Mouse (Mus musculus): ENCODE data around the gene Ipo5. TPM values are rescaled to one million over a fixed set of nuclear protein-coding genes. Genes with fewer than 3 reads are reported as not detected.

Gene Ipo5
- polyA plus RNA-seq, 1 experiment from 2014 or later: 84.9 TPM

DNA sequence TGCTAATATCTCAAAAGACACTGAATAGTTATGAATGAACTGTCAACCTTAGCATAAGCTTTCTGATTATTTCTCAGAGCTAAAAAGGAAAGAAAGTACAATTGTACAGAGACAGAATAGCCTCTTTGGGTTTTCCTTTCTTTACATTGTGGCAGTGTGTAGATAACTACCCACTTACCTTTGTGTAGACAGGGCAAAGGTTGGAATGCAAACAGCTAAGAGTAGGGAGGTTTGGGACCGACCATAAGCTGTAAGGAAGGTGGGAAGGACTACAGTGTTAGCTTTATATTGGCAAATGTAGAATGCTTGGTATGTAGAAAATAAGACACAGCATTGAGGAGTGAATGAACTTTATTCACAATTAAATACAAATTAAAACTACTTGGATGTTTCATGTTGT lies 26.1 kb downstream of the Ipo5 start:
- ATAC-seq: no peak
- Histone ChIP-seq H3K4me1 (replicated peaks; ENCODE audit: control insufficient read depth, insufficient read depth, low read length) (no peaks in the 10 kb centered on the region), H3K4me2 (ENCODE audit: low read length) (no peak overlapping the region), H3K36me3 (ENCODE audit: control insufficient read depth, insufficient read depth) (peaks cover 29% of the 10 kb centered on the region), H3K27ac (ENCODE audit: low read length) (no peak overlapping the region), H3K4me3 (replicated peaks; ENCODE audit: low read length) (no peak overlapping the region), H3K9me3 (ENCODE audit: control insufficient read depth, low read length) (no peaks in the 10 kb centered on the region), H3K27me3 (replicated peaks; ENCODE audit: control insufficient read depth, insufficient read depth, low read length) (no peaks in the 10 kb centered on the region), H3K9ac (replicated peaks; ENCODE audit: low read depth, low read length) (no peak overlapping the region)
- WGBS: 79% methylated on average over 1 of the region's 1 CpGs

DNA sequence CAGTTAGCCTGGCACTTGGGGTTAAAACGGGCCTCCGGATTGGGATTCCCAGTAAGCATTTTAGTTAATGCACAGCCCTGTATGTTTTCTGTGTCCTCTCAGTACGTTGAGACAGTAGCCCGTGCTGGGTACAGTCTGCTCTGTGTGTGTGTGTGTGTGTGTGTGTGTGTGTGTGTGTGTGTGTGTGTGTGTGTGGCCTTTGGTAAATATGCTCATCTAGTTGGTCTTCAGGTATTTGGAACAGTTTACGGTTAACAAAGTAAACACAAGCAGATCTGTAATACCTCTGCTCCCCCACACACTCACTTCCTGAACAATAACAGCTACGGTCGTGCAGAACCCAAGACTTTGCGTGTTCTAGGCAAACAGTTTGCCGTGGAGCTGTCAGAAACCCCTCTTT lies 31.8 kb downstream of the Ipo5 start:
- H3K27me3 ChIP-seq (replicated peaks; ENCODE audit: control insufficient read depth, insufficient read depth, low read length): no peaks in the 10 kb centered on the region
- no peak overlapping the region for H3K9ac ChIP-seq (replicated peaks; ENCODE audit: low read depth, low read length)
- peaks cover 33% of the 10 kb centered on the region for H3K36me3 ChIP-seq (ENCODE audit: control insufficient read depth, insufficient read depth)
- no peak for ATAC-seq
- no peaks in the 10 kb centered on the region for H3K9me3 ChIP-seq (ENCODE audit: control insufficient read depth, low read length)
- H3K4me1 ChIP-seq (replicated peaks; ENCODE audit: control insufficient read depth, insufficient read depth, low read length): peaks cover 6% of the 10 kb centered on the region
- WGBS: 89% methylated on average over 9 of the region's 9 CpGs
- H3K4me3 ChIP-seq (replicated peaks; ENCODE audit: low read length): no peak overlapping the region
- H3K27ac ChIP-seq (ENCODE audit: low read length): no peak overlapping the region
- no peak overlapping the region for H3K4me2 ChIP-seq (ENCODE audit: low read length)

DNA sequence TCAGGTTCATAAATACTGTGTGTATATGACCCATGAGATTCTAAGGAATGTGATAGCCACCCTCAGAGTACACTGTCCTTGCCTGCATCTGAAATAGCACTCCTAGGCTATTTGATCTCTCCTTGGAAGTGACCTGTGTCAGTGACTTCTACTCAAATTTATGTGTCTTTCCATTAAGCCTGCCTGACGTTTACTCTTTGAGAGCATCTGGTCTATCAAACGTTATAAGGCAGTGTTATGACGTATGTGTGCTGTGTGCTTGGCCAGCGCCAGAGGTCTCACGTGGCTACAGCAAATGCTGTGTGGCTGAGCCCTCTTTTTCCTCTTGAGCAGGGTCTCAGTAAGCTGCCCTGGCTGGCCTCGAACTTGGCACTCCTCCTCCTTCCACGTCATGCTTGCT lies 34.1 kb downstream of the Ipo5 start:
- peaks cover 35% of the 10 kb centered on the region for H3K36me3 ChIP-seq (ENCODE audit: control insufficient read depth, insufficient read depth)
- H3K4me1 ChIP-seq (replicated peaks; ENCODE audit: control insufficient read depth, insufficient read depth, low read length): peaks cover 9% of the 10 kb centered on the region

DNA sequence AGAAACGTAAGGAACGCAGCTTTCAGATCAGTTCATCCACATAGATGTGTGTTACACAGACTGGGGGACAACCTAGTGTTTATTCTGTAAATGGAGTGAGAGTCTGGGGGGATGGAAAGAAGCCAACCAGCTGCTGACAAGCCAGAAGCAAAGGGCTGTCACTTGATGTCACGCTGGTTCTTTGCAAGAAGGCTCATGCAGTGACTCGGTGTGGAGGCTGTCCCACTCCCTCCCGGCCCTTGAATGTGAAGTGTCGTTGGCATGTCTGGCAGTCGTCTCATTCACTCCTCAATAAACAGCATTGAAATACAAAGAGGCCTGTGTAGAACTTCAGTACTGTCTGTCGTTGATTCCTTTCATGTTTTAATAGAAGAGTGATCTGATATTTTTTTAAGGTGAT lies 36.1 kb downstream of the Ipo5 start:
- 33% methylated on average over 8 of the region's 8 CpGs for WGBS
- Histone ChIP-seq H3K36me3 (ENCODE audit: control insufficient read depth, insufficient read depth) (peaks cover 25% of the 10 kb centered on the region), H3K9me3 (ENCODE audit: control insufficient read depth, low read length) (0 out of 2 replicates have a peak, but pooled peaks cover 5% of the 10 kb centered on the region), H3K4me1 (replicated peaks; ENCODE audit: control insufficient read depth, insufficient read depth, low read length) (peaks cover 9% of the 10 kb centered on the region), H3K4me2 (ENCODE audit: low read length) (no peak overlapping the region), H3K4me3 (replicated peaks; ENCODE audit: low read length) (no peak overlapping the region), H3K27ac (ENCODE audit: low read length) (peak overlapping the region; percentile 60), H3K9ac (replicated peaks; ENCODE audit: low read depth, low read length) (no peak overlapping the region), H3K27me3 (replicated peaks; ENCODE audit: control insufficient read depth, insufficient read depth, low read length) (no peaks in the 10 kb centered on the region)
- ATAC-seq: peak; percentile 76

More for the DNA sequence above, 34.1 kb downstream of the Ipo5 start:
- Histone ChIP-seq H3K9ac (replicated peaks; ENCODE audit: low read depth, low read length) (no peak overlapping the region), H3K4me3 (replicated peaks; ENCODE audit: low read length) (no peak overlapping the region), H3K4me2 (ENCODE audit: low read length) (no peak overlapping the region), H3K9me3 (ENCODE audit: control insufficient read depth, low read length) (0 out of 2 replicates have a peak, but pooled peaks cover 4% of the 10 kb centered on the region), H3K27ac (ENCODE audit: low read length) (no peak overlapping the region), H3K27me3 (replicated peaks; ENCODE audit: control insufficient read depth, insufficient read depth, low read length) (no peaks in the 10 kb centered on the region)
- ATAC-seq: no peak
- 82% methylated on average over 7 of the region's 7 CpGs for WGBS

DNA sequence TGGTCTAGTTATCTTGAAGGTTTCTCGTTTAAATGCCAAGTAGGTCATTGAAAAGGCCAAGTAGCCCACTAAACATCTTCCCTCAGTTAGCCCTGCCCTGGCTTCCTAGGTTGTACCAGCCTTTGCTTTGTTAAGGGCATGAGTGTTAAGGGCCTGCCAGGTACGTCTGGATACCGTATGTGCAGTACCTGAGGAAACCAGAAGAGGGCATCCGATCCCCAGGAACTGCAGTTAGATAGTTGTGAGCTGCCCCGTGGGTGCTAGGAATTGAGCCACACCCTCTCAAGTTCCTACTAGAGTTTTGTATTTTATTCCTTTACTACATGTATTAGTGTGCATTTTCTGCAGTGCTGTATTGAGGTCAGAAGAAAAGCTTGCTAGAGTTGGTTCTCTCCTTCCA lies 38.0 kb downstream of the Ipo5 start:
- H3K36me3 ChIP-seq (ENCODE audit: control insufficient read depth, insufficient read depth): peaks cover 13% of the 10 kb centered on the region
- H3K27me3 ChIP-seq (replicated peaks; ENCODE audit: control insufficient read depth, insufficient read depth, low read length): no peaks in the 10 kb centered on the region
- 94% methylated on average over 5 of the region's 5 CpGs for WGBS
- H3K9ac ChIP-seq (replicated peaks; ENCODE audit: low read depth, low read length): no peak overlapping the region
- ATAC-seq: no peak
- 0 out of 2 replicates have a peak, but pooled peaks cover 6% of the 10 kb centered on the region for H3K9me3 ChIP-seq (ENCODE audit: control insufficient read depth, low read length)
- H3K4me1 ChIP-seq (replicated peaks; ENCODE audit: control insufficient read depth, insufficient read depth, low read length): peaks cover 9% of the 10 kb centered on the region
- no peak overlapping the region for H3K4me2 ChIP-seq (ENCODE audit: low read length)
- H3K4me3 ChIP-seq (replicated peaks; ENCODE audit: low read length): no peak overlapping the region
- no peak overlapping the region for H3K27ac ChIP-seq (ENCODE audit: low read length)

DNA sequence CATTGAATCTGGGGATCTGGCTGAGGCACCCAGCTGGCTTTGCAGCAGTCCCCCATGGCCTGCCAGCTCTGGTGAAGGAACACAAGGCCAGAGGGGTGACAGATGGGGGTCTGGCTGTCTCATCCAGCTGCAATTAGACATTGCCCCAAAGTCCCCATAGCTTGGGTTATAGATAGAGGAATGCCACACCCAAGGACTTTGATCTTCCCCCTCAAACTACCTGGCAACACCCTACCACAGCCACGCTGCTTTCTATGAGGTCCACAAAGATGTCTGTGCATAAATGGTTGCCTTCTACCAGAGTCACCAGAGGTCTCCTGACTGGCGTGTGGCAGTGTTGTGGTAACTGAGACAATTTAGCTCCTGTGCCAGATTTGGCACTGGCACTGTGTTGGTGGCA lies 39.0 kb downstream of the Ipo5 start:
- peaks cover 9% of the 10 kb centered on the region for H3K4me1 ChIP-seq (replicated peaks; ENCODE audit: control insufficient read depth, insufficient read depth, low read length)
- H3K27ac ChIP-seq (ENCODE audit: low read length): no peak overlapping the region
- WGBS: 90% methylated on average over 2 of the region's 2 CpGs
- no peak overlapping the region for H3K9ac ChIP-seq (replicated peaks; ENCODE audit: low read depth, low read length)
- H3K4me2 ChIP-seq (ENCODE audit: low read length): no peak overlapping the region
- ATAC-seq: no peak
- H3K4me3 ChIP-seq (replicated peaks; ENCODE audit: low read length): no peak overlapping the region
- no peaks in the 10 kb centered on the region for H3K27me3 ChIP-seq (replicated peaks; ENCODE audit: control insufficient read depth, insufficient read depth, low read length)
- H3K36me3 ChIP-seq (ENCODE audit: control insufficient read depth, insufficient read depth): peaks cover 7% of the 10 kb centered on the region
- H3K9me3 ChIP-seq (ENCODE audit: control insufficient read depth, low read length): 0 out of 2 replicates have a peak, but pooled peaks cover 6% of the 10 kb centered on the region

DNA sequence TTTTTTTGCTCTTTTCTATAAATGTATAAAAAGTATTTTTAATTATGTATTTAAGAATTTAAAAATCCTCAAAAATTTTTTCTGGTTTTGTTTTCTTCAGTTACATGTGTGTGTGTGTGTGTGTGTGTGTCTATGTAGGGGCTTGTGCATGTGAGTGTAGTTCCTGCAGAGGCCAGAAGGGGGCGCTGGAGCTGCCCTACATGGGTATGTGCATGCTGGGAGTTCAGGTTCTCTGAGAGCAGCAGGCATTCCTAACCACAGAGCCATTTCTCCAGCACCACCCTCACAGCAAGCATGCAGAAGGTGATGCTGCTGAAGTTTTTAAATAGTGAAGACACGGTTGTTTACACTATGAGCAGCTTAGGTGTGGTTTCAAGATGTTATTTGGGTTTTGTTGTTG lies 41.4 kb downstream of the Ipo5 start:
- no peak overlapping the region for H3K27ac ChIP-seq (ENCODE audit: low read length)
- H3K27me3 ChIP-seq (replicated peaks; ENCODE audit: control insufficient read depth, insufficient read depth, low read length): no peaks in the 10 kb centered on the region
- ATAC-seq: no peak
- H3K36me3 ChIP-seq (ENCODE audit: control insufficient read depth, insufficient read depth): peaks cover 6% of the 10 kb centered on the region
- no peak overlapping the region for H3K4me3 ChIP-seq (replicated peaks; ENCODE audit: low read length)
- no peak overlapping the region for H3K9ac ChIP-seq (replicated peaks; ENCODE audit: low read depth, low read length)
- 0 out of 2 replicates have a peak, but pooled peaks cover 2% of the 10 kb centered on the region for H3K4me1 ChIP-seq (replicated peaks; ENCODE audit: control insufficient read depth, insufficient read depth, low read length)
- 41% methylated on average over 2 of the region's 2 CpGs for WGBS
- no peak overlapping the region for H3K4me2 ChIP-seq (ENCODE audit: low read length)
- H3K9me3 ChIP-seq (ENCODE audit: control insufficient read depth, low read length): 0 out of 2 replicates have a peak, but pooled peaks cover 6% of the 10 kb centered on the region

DNA sequence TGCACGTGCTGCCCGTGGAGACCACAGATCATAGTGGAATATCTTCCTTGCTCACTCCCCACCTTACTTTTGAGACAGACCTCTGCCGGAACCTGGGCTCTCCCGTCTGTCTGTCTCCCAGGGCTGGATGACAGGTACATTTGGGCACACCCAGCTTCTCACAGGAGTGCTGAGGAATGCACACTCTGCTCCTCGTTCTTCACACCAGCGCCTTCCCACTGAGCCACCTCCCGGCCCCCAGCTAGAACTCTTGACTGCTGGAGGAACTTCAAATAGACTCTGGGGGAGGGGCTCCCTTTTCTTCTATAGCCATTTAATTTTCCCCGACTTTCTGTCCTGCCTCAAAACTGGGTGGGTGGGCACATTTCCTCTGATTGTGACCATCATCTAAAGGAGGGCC lies 49.5 kb downstream of the Ipo5 start:
- no peak for ATAC-seq
- 51% methylated on average over 8 of the region's 8 CpGs for WGBS
- H3K36me3 ChIP-seq (ENCODE audit: control insufficient read depth, insufficient read depth): no peaks in the 10 kb centered on the region
- H3K4me2 ChIP-seq (ENCODE audit: low read length): no peak overlapping the region
- H3K27ac ChIP-seq (ENCODE audit: low read length): no peak overlapping the region
- no peaks in the 10 kb centered on the region for H3K27me3 ChIP-seq (replicated peaks; ENCODE audit: control insufficient read depth, insufficient read depth, low read length)
- no peaks in the 10 kb centered on the region for H3K9me3 ChIP-seq (ENCODE audit: control insufficient read depth, low read length)
- peaks cover 4% of the 10 kb centered on the region; the same call in 1 of the 2 replicates for H3K4me1 ChIP-seq (replicated peaks; ENCODE audit: control insufficient read depth, insufficient read depth, low read length)
- H3K4me3 ChIP-seq (replicated peaks; ENCODE audit: low read length): no peak overlapping the region
- H3K9ac ChIP-seq (replicated peaks; ENCODE audit: low read depth, low read length): no peak overlapping the region

DNA sequence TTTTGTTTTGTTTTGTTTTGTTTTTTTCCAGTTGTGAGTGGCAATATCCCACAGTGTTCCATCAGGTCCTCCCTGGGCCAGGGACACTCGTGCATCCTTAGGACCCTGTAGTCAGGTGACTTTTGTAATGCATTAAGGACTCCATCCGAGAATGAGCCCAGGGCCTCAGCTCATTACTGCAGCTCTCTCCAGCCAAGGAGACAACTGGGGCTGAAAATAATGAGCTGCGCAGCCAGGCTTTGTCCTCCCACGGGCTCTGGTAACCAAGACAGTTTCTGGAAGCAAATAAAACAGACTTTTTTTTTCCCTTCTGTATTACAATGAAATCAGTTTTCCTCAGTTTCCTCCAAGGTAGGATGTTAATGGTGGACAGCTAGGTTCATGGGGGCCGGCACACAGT lies 50.0 kb downstream of the Ipo5 start:
- Histone ChIP-seq H3K36me3 (ENCODE audit: control insufficient read depth, insufficient read depth) (no peaks in the 10 kb centered on the region), H3K27ac (ENCODE audit: low read length) (no peak overlapping the region), H3K4me2 (ENCODE audit: low read length) (no peak overlapping the region), H3K4me1 (replicated peaks; ENCODE audit: control insufficient read depth, insufficient read depth, low read length) (peaks cover 4% of the 10 kb centered on the region; the same call in 1 of the 2 replicates), H3K9ac (replicated peaks; ENCODE audit: low read depth, low read length) (no peak overlapping the region), H3K9me3 (ENCODE audit: control insufficient read depth, low read length) (no peaks in the 10 kb centered on the region), H3K4me3 (replicated peaks; ENCODE audit: low read length) (no peak overlapping the region), H3K27me3 (replicated peaks; ENCODE audit: control insufficient read depth, insufficient read depth, low read length) (no peaks in the 10 kb centered on the region)
- peak; percentile 47; the same call in 1 of the 2 replicates for ATAC-seq
- 12% methylated on average over 5 of the region's 5 CpGs for WGBS

DNA sequence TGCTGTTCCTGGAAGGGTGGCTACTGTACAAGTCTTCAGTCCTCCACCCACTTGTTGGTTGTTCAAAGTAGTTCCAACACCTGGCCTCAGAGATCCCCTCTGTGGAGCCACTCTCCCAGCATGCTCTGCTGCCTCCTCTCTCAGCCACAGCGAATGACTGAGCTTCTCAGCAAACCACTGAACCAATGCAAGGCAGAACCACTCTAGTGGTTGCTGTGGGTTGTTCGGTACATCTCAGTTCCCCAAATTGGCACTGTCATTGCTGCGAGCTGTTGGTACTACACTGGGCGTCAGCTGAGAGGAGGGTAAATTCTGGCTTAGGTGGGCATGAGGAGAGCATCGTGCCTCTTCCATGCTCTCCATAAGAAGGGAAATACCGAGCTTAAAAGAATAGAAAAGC lies 56.0 kb downstream of the Ipo5 start:
- Histone ChIP-seq H3K36me3 (ENCODE audit: control insufficient read depth, insufficient read depth) (no peaks in the 10 kb centered on the region), H3K4me2 (ENCODE audit: low read length) (no peak overlapping the region), H3K27ac (ENCODE audit: low read length) (no peak overlapping the region), H3K4me3 (replicated peaks; ENCODE audit: low read length) (no peak overlapping the region), H3K9me3 (ENCODE audit: control insufficient read depth, low read length) (no peaks in the 10 kb centered on the region), H3K4me1 (replicated peaks; ENCODE audit: control insufficient read depth, insufficient read depth, low read length) (no peaks in the 10 kb centered on the region), H3K27me3 (replicated peaks; ENCODE audit: control insufficient read depth, insufficient read depth, low read length) (no peaks in the 10 kb centered on the region), H3K9ac (replicated peaks; ENCODE audit: low read depth, low read length) (no peak overlapping the region)
- 84% methylated on average over 6 of the region's 6 CpGs for WGBS
- ATAC-seq: no peak
